Mouse (Mus musculus): ENCODE measurements around the gene Olfr1101.

Olfr1101 gene

DNA sequence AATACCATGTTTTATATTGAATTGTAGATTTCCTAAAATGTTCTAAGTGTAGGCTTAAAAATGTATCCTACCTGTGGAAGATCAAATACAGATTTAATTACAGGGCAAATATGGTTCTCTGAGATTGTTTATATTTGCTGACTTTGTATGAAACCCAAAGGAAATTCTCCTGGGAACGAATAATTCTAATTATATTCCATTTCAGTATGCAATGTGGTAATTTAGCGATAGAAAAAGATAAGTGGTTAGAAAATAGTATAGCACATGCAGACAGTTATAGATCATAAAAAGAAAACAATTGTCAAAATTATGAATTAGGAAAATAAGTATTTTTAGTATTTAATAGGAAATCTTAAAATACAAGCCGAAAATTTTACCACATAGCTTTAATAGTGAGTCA is at the start of gene Olfr1101:
Olfr1101 (minus strand) TSS at position 101 of the 400 bp plus-strand sequence.
- no peak for DNase-seq (ENCODE audit: low read depth in 2 of 2, low spot score in 2 of 2)

DNA sequence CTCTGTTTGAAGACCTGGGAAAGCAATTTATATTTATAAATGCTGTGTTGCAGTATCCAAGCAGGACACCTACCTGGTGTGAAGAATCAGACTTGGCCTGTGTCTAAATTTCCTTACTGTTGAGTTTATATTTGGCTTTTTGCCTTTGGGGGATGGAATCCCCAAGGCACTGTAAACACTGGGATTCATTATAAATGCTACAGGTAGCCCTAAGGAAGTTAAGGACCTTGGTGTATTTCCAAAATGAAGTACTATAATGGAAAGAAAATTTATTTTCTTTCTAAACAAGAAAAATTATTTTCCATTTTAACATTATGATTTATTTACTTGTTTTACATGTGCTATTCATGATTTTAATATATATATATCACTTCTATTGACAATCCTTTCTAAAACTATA is 45.4 kb upstream of the Olfr1101 start, which contains the start of gene Olfr1105:
Olfr1105 (minus strand) TSS at position 101 of the 400 bp plus-strand sequence.
- DNase-seq (ENCODE audit: low read depth in 2 of 2, low spot score in 2 of 2) = no peak

DNA sequence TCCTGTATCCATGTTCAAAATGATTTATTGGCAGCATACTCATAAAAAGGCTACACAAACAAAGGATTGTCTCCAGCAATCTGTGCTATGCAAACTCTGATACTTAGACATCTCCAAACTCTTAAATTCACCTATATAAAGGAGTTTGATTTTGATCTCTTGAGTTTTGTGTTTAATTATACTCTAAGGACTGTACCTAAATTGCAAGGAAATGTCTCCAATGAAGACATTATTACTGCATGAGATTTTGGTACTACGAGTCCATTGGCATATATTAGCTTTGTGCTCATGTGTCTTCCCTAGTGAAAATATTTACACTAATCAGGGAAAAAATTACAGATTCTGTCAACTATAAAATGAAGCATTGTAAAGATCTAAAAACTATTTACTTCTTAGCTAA is 36.0 kb upstream of the Olfr1101 start, which contains the start of gene Olfr1104:
Olfr1104 (minus strand) TSS at position 101 of the 400 bp plus-strand sequence.
- no peak for DNase-seq (ENCODE audit: low read depth in 2 of 2, low spot score in 2 of 2)

DNA sequence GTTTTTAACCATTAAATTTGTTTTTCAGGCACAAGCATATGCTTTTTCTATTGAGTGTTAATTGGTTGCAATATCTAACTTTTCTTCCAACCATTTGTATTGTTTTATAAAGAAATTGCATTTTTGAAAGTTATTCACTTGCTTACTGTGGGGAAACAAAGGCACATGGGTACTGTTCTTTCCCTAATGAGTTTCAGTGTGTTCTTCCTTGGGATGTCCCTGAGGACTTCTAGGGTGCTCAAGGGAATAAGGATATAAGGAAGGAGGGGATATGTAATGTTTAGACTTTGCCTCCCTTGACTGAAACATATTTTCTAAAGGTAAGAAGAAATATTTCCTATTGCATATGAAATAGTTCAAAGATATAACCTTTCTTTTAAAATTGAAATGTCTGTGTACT is 7.1 kb upstream of the Olfr1101 start, which contains the start of gene Olfr1102:
Olfr1102 (plus strand) TSS at position 301 of the 400 bp plus-strand sequence.
- DNase-seq (ENCODE audit: low read depth in 2 of 2, low spot score in 2 of 2) = no peak

DNA sequence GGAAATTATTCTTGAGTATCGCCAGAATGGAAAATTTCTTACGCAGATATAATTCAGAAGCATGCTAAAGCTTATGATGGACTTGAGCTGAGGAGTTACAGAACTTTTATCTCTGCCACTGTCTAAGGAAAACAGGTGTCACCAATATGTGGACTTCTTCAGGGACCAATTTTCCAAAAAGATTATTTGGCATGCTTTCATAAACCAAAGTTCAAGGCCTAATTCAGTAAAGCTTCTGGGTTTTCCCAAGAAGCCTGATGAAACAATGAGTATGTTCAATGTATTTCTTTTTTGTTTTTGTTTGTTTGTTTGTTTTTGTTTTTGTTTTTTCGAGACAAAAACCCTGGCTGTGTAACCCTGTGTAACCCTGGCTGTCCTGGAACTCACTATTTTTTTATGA is 11.2 kb downstream of the Olfr1101 start, which contains the start of gene Olfr1100:
Olfr1100 (minus strand) TSS at position 101 of the 400 bp plus-strand sequence.
- DNase-seq (ENCODE audit: low read depth in 2 of 2, low spot score in 2 of 2) = no peak

DNA sequence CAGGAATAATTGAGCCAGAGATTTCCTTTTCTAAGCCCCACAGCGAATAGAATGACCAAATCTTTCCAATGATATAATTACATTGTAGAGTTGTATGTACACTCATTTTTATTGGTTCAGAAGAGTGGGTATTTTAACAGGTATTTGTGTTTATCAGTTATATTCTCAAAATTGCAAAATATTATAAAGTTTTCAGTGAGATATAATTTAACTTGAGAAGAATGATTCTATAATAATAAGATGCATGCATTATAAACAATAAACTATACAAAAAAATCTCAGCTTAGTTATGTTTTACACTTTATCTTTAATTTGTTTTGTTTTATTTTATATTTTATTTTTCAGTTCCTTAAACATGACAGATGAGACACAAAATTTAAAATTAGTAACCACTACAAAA is 30.4 kb downstream of the Olfr1101 start, which contains the start of gene Olfr1099:
Olfr1099 (minus strand) TSS at position 101 of the 400 bp plus-strand sequence.
- DNase-seq (ENCODE audit: low read depth in 2 of 2, low spot score in 2 of 2) = no peak
